Mouse (Mus musculus) heart, adult 2 months (tissue): ENCODE measurements around the gene Olfr875.

Experiments used
- CTCF ChIP-seq: fragments of 200-600 bp; IDR thresholded peaks from 2 replicates; pipeline ENCODE4 v1.8.1; 2022; ENCODE audit warnings: antibody characterized with exemption, mild to moderate bottlenecking, moderate library complexity
- EP300 ChIP-seq: fragments of 200-500 bp; IDR thresholded peaks from 2 replicates; pipeline ENCODE4 v1.6.1; 2011; ENCODE audit warnings: low read depth, low read length, control low read depth; ENCODE audit not compliant: insufficient read depth
- POLR2A ChIP-seq: fragments of 200-500 bp; IDR thresholded peaks from 2 replicates; pipeline ENCODE4 v1.6.1; 2011; ENCODE audit warnings: mild to moderate bottlenecking, low read depth, low read length, control low read depth; ENCODE audit not compliant: insufficient read depth

- no peak for TF ChIP-seq CTCF
- TF ChIP-seq EP300, result no peak
- TF ChIP-seq POLR2A, result no peak
These were observed 35.6 kb downstream of the Olfr875 start for GRCm38 (mm10) chr9:37807235-37807634.
